Mouse (Mus musculus) spleen, postnatal 36 days (tissue): Measurements from ENCODE around the gene Ncor1.

Experiments
- DNase-seq, 2 experiments: peaks; one replicate each; pipeline ENCODE4 v3.0.0; 2022; ENCODE audit warnings: low spot score in 2 of 2, mixed read lengths in 1 of 2

Gene Ncor1

GRCm38 (mm10) chr11:62266466-62267214 is 191.7 kb downstream of the Ncor1 start:
- no peak for DNase-seq
